Comparison of ENCODE assay signal across 9 mouse cellular contexts in genomic region chr12:4028516-4028915, GRCm38 (mm10). TPM values are rescaled to one million over a fixed set of nuclear protein-coding genes. Genes with fewer than 3 reads are reported as not detected.
DNase-seq lines count a peak whose midpoint lies in the region.
"Had no signal": no experiment of that assay in that cellular context is flagged by ENCODE, and none has a peak within 500 bp of the region (broad histone marks: within the 10 kb centered on the region; RNA-seq: fewer than 3 reads in every experiment).

No protein-coding gene starts in this region.

- intact Hi-C loops in left cerebral cortex, postnatal 36 days (cut with DNase I), result no loop called here

- DNase-seq in cerebellum, adult 11-12 months, result peak; percentile 61
- no peak for DNase-seq in cerebellum, postnatal 4 days (ENCODE audit: low spot score in 2 of 2)
- peak; percentile 5 to 15 for DNase-seq in spleen, postnatal 36 days (ENCODE audit: low spot score in 2 of 2)
- DNase-seq in spleen, postnatal 4 days (ENCODE audit: low spot score in 2 of 2), result no peak
- DNase-seq in left cerebral cortex, postnatal 36 days (ENCODE audit: low spot score in 2 of 2), result peak; percentile 64 to 71
- DNase-seq in urinary bladder, adult 18-20 months (ENCODE audit: low spot score in 2 of 2), result no peak
- no peak for DNase-seq in thymus, postnatal 25 days
- DNase-seq in spleen, postnatal 14 days (ENCODE audit: low spot score in 2 of 2), result no peak
- DNase-seq: thymus, adult 2 months had no signal

RNA-seq across cellular contexts. Expression of gene Efr3b, which starts 10.2 kb away (rescaled TPM):
- total RNA-seq in left cerebral cortex, postnatal 36 days (2021), result 100 to 1,000 TPM; 105 TPM

RNA-seq across cellular contexts. Expression of gene Dnajc27, which starts 53.9 kb away (rescaled TPM):
- 100 to 1,000 TPM in 1 of 2 experiments, 10 to 100 TPM in 1; 93.0 to 100 TPM for total RNA-seq in left cerebral cortex, postnatal 36 days (2021)

Comparison
In these comparisons a context has a peak if more than half of its experiments do, and no peak if none do; other contexts are left out.
1. DNase-seq: peak in cerebellum, adult 11-12 months (single experiment), spleen, postnatal 36 days (2 of 2) and left cerebral cortex, postnatal 36 days (2 of 2); none in cerebellum, postnatal 4 days (0 of 2), spleen, postnatal 4 days (0 of 2), urinary bladder, adult 18-20 months (0 of 2), thymus, postnatal 25 days (single experiment) and spleen, postnatal 14 days (0 of 2).